Mouse (Mus musculus): ENCODE measurements around the gene Tfeb.

GRCm38 (mm10) chr17:47766407-47767043, 29.7 kb downstream of the Tfeb start:
- peak; percentile 4; the same call in 1 of the 2 replicates for TF ChIP-seq MAX (IDR thresholded peaks at IDR 0.05; ENCODE audit: low read length)
- no peak for TF ChIP-seq IRF4 (IDR thresholded peaks at IDR 0.05; ENCODE audit: low read depth, low read length)
- no peak for TF ChIP-seq CHD2 (IDR thresholded peaks at IDR 0.05; ENCODE audit: low read length)
- TF ChIP-seq CTCF (conservative IDR thresholded peaks at IDR 0.05 in 1 of 2, IDR thresholded peaks at IDR 0.05 in 1 of 2; ENCODE audit: low read depth in 2 of 2, low read length in 2 of 2) = no peak
- no peak for TF ChIP-seq POLR2A (IDR thresholded peaks at IDR 0.05; ENCODE audit: low read depth, low read length)
- no peak for TF ChIP-seq ELF1 (IDR thresholded peaks at IDR 0.05; ENCODE audit: low read depth, low read length)
- TF ChIP-seq JUN (IDR thresholded peaks at IDR 0.05; ENCODE audit: insufficient read depth, low read depth, low read length) = no peak
- TF ChIP-seq MYC (IDR thresholded peaks at IDR 0.05; ENCODE audit: low read depth, low read length) = no peak
- no peak for TF ChIP-seq POLR2AphosphoS2 (IDR thresholded peaks at IDR 0.05; ENCODE audit: low read depth, low read length)
- no peak for TF ChIP-seq USF1 (IDR thresholded peaks at IDR 0.05; ENCODE audit: low read depth, low read length)
- TF ChIP-seq TBP (conservative IDR thresholded peaks at IDR 0.05; ENCODE audit: low read depth, low read length) = no peak
- no peak for TF ChIP-seq MAFK (IDR thresholded peaks at IDR 0.05; ENCODE audit: insufficient replicate concordance, low read length)
- TF ChIP-seq RAD21 (IDR thresholded peaks at IDR 0.05; ENCODE audit: low read depth, low read length) = no peak
- TF ChIP-seq MXI1 (IDR thresholded peaks at IDR 0.05; ENCODE audit: low read depth, low read length) = no peak

Measured in CH12.LX (cell line).